Mouse (Mus musculus) ES-E14 (cell line): Measurements from ENCODE around the gene Hinfp. TPM values are rescaled to one million over a fixed set of nuclear protein-coding genes. Genes with fewer than 3 reads are reported as not detected.
"Not testable (repeated sequence)": the region's sequence is repeated elsewhere in the genome, so short reads cannot be mapped to it uniquely, and the experiment has no call there.

Experiments used
- DNase-seq: peaks from one replicate; pipeline ENCODE4 v3.0.0-alpha.2; 2013; ENCODE audit warnings: low read depth, low spot score
- H3K27ac ChIP-seq: 2 replicates; pipeline ENCODE4 v1.5.1; 2012; ENCODE audit warnings: low read depth, mild to moderate bottlenecking, low read length, moderate library complexity, mixed read lengths; ENCODE audit not compliant: poor library complexity, insufficient read depth, severe bottlenecking
- H3K36me3 ChIP-seq: 2 replicates; pipeline ENCODE4 v1.6.1; 2012; ENCODE audit warnings: mild to moderate bottlenecking, low read length, moderate library complexity, mixed read lengths; ENCODE audit not compliant: control insufficient read depth, poor library complexity, insufficient read depth, severe bottlenecking
- H3K4me1 ChIP-seq, 2 experiments: fragments of 150-350 bp in 1 of 2; sonication (generic) in 1 of 2; 2 replicates each; pipeline ENCODE4 v1.6.1; 2012; ENCODE audit warnings: low read length in 2 of 2, mild to moderate bottlenecking in 1 of 2, mixed read lengths in 1 of 2; ENCODE audit not compliant: control insufficient read depth in 2 of 2, insufficient read depth in 2 of 2, poor library complexity in 1 of 2
- H3K4me3 ChIP-seq, 2 experiments: fragments of 150-350 bp in 1 of 2; sonication (generic) in 1 of 2; 2 replicates each; pipeline ENCODE4 v1.5.1; 2012; ENCODE audit warnings: low read length in 2 of 2, low read depth in 1 of 2, mild to moderate bottlenecking in 1 of 2, mixed read lengths in 1 of 2; ENCODE audit not compliant: insufficient read depth in 1 of 2, poor library complexity in 1 of 2, severe bottlenecking in 1 of 2
- H3K9ac ChIP-seq: 2 replicates; pipeline ENCODE4 v1.6.1; 2012; ENCODE audit warnings: low read depth, mild to moderate bottlenecking, low read length, mixed read lengths; ENCODE audit not compliant: poor library complexity, insufficient read depth, severe bottlenecking
- H3K9me3 ChIP-seq: fragments of 150-350 bp; sonication (generic); 2 replicates; pipeline ENCODE4 v1.6.1; 2012; ENCODE audit warnings: low read depth, mild to moderate bottlenecking, low read length; ENCODE audit not compliant: control insufficient read depth, insufficient read depth
- CHD2 ChIP-seq: IDR thresholded peaks from 2 replicates; pipeline ENCODE4 v1.6.1; 2014; ENCODE audit warnings: mild to moderate bottlenecking, low read depth, low read length, inconsistent platforms
- HCFC1 ChIP-seq: IDR thresholded peaks from 2 replicates; pipeline ENCODE4 v1.6.1; 2012; ENCODE audit warnings: low read length, inconsistent platforms, borderline replicate concordance; ENCODE audit not compliant: insufficient read depth
- MAFK ChIP-seq: IDR thresholded peaks from 2 replicates; pipeline ENCODE4 v1.6.1; 2014; ENCODE audit warnings: mild to moderate bottlenecking, low read depth, low read length, inconsistent platforms; ENCODE audit not compliant: insufficient read depth
- ZC3H11A ChIP-seq: IDR thresholded peaks from 2 replicates; pipeline ENCODE4 v1.6.1; 2012; ENCODE audit warnings: low read depth, mild to moderate bottlenecking, inconsistent platforms, low read length, borderline replicate concordance
- ZNF384 ChIP-seq: IDR thresholded peaks from 2 replicates; pipeline ENCODE4 v1.6.1; 2012; ENCODE audit warnings: low read depth, low read length, inconsistent platforms
- in situ Hi-C, 2 experiments: fragments of 600-800 bp; cut with MboI; formaldehyde crosslinking; loops; one replicate each; pipeline ENCODE4 v1.15.1; 2025; ENCODE audit warnings: low sequenced_read_pairs in 2 of 2, inconsistent platforms in 1 of 2; ENCODE audit not compliant: unreplicated experiment in 2 of 2
- total RNA-seq: library from RNA; depleted of rRNA; stranded (reverse); fragments of 300-350 nt; gene quantifications from 2 replicates; pipeline ENCODE4 v1.2.3, GENCODE M21; 2012

The Hinfp gene
- total RNA-seq, 1 experiment = 29.1 TPM

- H3K9me3 ChIP-seq, DNase-seq, in situ Hi-C loops, H3K9ac ChIP-seq, H3K27ac ChIP-seq, H3K4me1 ChIP-seq, H3K36me3 ChIP-seq, H3K4me3 ChIP-seq: not testable (repeated sequence)
- 0 out of 2 replicates have a peak, but pooled peaks have one; percentile 1 for TF ChIP-seq ZNF384
Observed at GRCm38 (mm10) chr9:44325032-44325767, 19.7 kb upstream of the Hinfp start.

DNA sequence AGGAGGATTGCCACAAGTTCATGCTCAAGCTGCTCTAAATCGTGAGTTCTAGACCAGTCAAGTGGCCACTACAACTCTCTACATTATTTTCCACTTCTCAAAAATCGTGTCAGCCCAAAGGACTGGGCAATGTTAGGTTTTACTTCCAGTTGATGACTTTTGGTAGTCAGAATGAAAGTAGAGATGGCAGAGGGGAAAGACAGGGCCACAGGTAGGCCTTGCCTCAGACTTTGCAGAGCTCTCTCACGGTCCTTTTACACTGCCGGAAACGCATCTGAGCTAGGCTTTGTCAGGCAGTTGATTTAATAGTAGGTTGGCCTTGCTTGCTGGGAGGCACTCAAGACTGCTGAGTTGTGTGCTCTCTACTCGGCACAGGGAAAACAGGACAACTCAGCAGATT, 18.7 kb upstream of the Hinfp start:
- no peak for TF ChIP-seq ZC3H11A
- no peak for TF ChIP-seq CHD2
- no peak for TF ChIP-seq ZNF384
- no peak for TF ChIP-seq HCFC1
- no peak for TF ChIP-seq MAFK
- H3K4me1 ChIP-seq = peaks cover 2 to 3% of the 10 kb centered on the region in 2 experiments; a peak in 2 of 4 replicates
- H3K27ac ChIP-seq = no peak overlapping the region
- H3K9ac ChIP-seq = no peak overlapping the region
- no peak for DNase-seq
- in situ Hi-C loops = no loop called here
- H3K36me3 ChIP-seq = peaks cover 2% of the 10 kb centered on the region; the same call in 1 of the 2 replicates
- H3K4me3 ChIP-seq = no peak overlapping the region
- no peaks in the 10 kb centered on the region for H3K9me3 ChIP-seq

- H3K9ac ChIP-seq, H3K9me3 ChIP-seq, H3K4me1 ChIP-seq, in situ Hi-C loops, H3K36me3 ChIP-seq, H3K4me3 ChIP-seq, DNase-seq, H3K27ac ChIP-seq: not testable (repeated sequence)
- peak; percentile 82 for TF ChIP-seq ZNF384
Observed at GRCm38 (mm10) chr9:44323656-44324055, 18.2 kb upstream of the Hinfp start.

DNA sequence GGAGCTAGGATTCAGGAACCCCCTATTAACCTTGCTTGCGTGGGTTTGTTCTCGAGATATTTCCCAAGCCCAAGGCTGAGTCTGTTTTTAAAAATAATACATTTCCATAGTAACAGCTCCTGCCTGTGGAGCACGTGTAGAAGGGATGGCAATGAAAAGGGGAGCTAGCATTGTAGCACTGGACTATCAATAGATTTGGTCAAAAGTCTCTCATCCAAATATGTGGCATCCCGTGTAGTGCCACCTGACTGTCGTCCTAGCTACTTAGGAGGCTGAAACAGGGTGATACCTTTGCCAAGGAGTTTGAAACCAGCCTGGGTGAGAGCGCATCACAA, 15.3 kb upstream of the Hinfp start:
- Histone ChIP-seq H3K9me3 (no peaks in the 10 kb centered on the region), H3K4me3 (peak overlapping the region; percentile 39 to 41; a peak in 3 of 4 replicates), H3K9ac (peak overlapping the region; percentile 37), H3K36me3 (no peaks in the 10 kb centered on the region), H3K27ac (no peak overlapping the region), H3K4me1 (peaks cover 0 to 3% of the 10 kb centered on the region in 2 experiments; a peak in 1 of 4 replicates)
- in situ Hi-C loops = no loop called here
- DNase-seq = no peak
- no peak for TF ChIP-seq MAFK
- no peak for TF ChIP-seq HCFC1
- TF ChIP-seq ZC3H11A = no peak
- TF ChIP-seq ZNF384 = no peak
